Mouse (Mus musculus) heart, adult 2 months (tissue): ENCODE results near the gene Ror2. TPM values are rescaled to one million over a fixed set of nuclear protein-coding genes. Genes with fewer than 3 reads are reported as not detected.
A peak's percentile ranks its signal among the peaks of the same experiment; 100 is the strongest.

Source experiments
- DNase-seq, 2 experiments: peaks; one replicate each; pipeline ENCODE4 v3.0.0; 2021
- H3K27ac ChIP-seq: fragments of 200-600 bp; 2 replicates; pipeline ENCODE4 v1.8.1; 2022
- H3K27me3 ChIP-seq: fragments of 200-500 bp; 2 replicates; pipeline ENCODE4 v1.6.1; 2012; ENCODE audit warnings: mild to moderate bottlenecking, low read length, inconsistent platforms, mixed read lengths; ENCODE audit not compliant: control insufficient read depth, insufficient read depth
- H3K36me3 ChIP-seq: fragments of 200-500 bp; 2 replicates; pipeline ENCODE4 v1.6.1; 2012; ENCODE audit warnings: low read length, inconsistent platforms; ENCODE audit not compliant: control insufficient read depth, insufficient read depth
- H3K4me1 ChIP-seq: fragments of 200-500 bp; 2 replicates; pipeline ENCODE4 v1.6.1; 2011; ENCODE audit warnings: low read length; ENCODE audit not compliant: control insufficient read depth, insufficient read depth
- H3K4me3 ChIP-seq: fragments of 200-600 bp; 2 replicates; pipeline ENCODE4 v1.8.1; 2022
- H3K79me2 ChIP-seq: fragments of 200-500 bp; replicated peaks from 2 replicates; pipeline ENCODE4 v1.6.1; 2012; ENCODE audit warnings: mild to moderate bottlenecking, inconsistent platforms, low read length, moderate library complexity, mixed read lengths; ENCODE audit not compliant: control insufficient read depth, insufficient read depth
- H3K9ac ChIP-seq: fragments of 200-500 bp; 2 replicates; pipeline ENCODE4 v1.6.1; 2012; ENCODE audit warnings: low read depth, mild to moderate bottlenecking, control low read depth, inconsistent platforms, low read length, mixed read lengths
- CTCF ChIP-seq: fragments of 200-600 bp; IDR thresholded peaks from 2 replicates; pipeline ENCODE4 v1.8.1; 2022; ENCODE audit warnings: antibody characterized with exemption, mild to moderate bottlenecking, moderate library complexity
- EP300 ChIP-seq: fragments of 200-500 bp; IDR thresholded peaks from 2 replicates; pipeline ENCODE4 v1.6.1; 2011; ENCODE audit warnings: low read depth, low read length, control low read depth; ENCODE audit not compliant: insufficient read depth
- POLR2A ChIP-seq: fragments of 200-500 bp; IDR thresholded peaks from 2 replicates; pipeline ENCODE4 v1.6.1; 2011; ENCODE audit warnings: mild to moderate bottlenecking, low read depth, low read length, control low read depth; ENCODE audit not compliant: insufficient read depth
- WGBS: fragments of 180-500 bp; shearing (Covaris S2); methylation state at CpG from one replicate; pipeline ENCODE4 v1.1.7; 2018; 5-methylcytosine and 5-hydroxymethylcytosine counted together
- intact Hi-C: fragments of 180-260 bp; cut with DNase I; formaldehyde crosslinking; loops from one replicate; pipeline ENCODE4 v1.15.1; 2025
- polyA plus RNA-seq: library from polyadenylated mRNA; depleted of rRNA; stranded (reverse); fragments of >200 nt; gene quantifications from 2 replicates; pipeline ENCODE4 v1.2.3, GENCODE M21; 2012
- total RNA-seq, 2 experiments: library from RNA; stranded (reverse); gene quantifications; 2 replicates each; pipeline ENCODE4 v1.2.3; 2021

Ror2 gene
- total and polyA plus RNA-seq, 3 experiments = 1.1 to 1.9 (median 1.5) TPM

DNA sequence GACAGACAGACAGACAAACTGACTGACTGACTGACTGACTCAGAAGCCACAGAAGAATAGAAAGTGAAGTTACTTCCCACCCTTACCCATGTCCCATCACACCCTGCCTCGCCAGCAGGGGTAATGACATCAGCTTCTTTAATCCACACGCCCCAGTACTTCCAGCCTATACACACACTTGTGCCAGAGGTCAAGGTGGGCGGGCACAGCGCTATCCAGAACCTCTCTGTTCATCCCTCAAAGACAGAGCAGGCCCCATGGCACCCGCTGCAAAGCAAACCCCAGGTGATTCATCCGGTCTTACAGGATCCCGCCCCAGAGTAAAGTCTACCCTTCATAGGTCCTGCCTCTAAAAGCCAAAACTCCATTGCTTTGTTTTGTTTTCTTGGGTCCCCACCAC, 53.5 kb downstream of the Ror2 start:
- no peak for TF ChIP-seq EP300
- no peak for TF ChIP-seq POLR2A
- no peak for TF ChIP-seq CTCF
- DNase-seq = no peak
- intact Hi-C loops = no loop called here
- H3K4me3 ChIP-seq = no peak overlapping the region
- H3K27me3 ChIP-seq = no peaks in the 10 kb centered on the region
- no peak overlapping the region for H3K9ac ChIP-seq
- H3K36me3 ChIP-seq = no peaks in the 10 kb centered on the region
- WGBS = 74% methylated on average over 7 of the region's 7 CpGs
- no peaks in the 10 kb centered on the region for H3K79me2 ChIP-seq
- no peak overlapping the region for H3K27ac ChIP-seq
- peaks cover 1% of the 10 kb centered on the region; the same call in 1 of the 2 replicates for H3K4me1 ChIP-seq

DNA sequence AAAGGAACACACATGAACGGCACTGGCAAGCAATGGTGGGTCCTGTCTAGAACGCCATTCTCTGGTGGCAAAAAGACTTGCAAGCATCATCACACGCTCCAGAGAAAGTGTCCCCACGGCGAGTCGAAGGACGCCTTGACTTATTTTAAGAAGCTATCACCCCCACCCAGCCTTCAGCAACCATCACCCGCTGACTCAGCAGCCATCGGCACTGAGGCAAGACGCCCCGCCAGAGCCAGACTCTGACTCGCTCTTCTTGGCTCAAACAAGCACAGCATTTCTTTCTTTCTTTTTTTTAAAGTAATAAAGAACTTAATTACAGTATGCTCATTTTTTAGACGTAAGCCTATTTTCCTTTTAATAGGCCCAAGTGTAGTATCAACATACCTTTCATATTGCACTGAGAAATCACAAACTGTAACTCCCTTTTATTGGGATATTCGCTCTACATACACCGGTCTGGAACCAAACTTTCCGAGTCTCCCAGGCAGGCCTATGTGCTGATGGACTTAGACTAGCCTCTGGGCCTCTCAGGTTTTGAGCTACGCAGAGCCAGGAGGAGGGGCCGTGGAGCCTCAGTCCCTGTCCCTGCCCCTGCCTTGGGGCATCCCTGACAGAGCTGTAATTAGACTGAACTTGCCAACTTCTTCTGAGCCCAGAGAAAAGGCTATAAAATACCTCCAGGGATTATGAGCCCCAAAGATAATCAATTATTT, 55.3 kb downstream of the Ror2 start:
- TF ChIP-seq POLR2A (no peak), EP300 (no peak), CTCF (no peak)
- Histone ChIP-seq H3K4me1 (peaks cover 1% of the 10 kb centered on the region; the same call in 1 of the 2 replicates), H3K4me3 (no peak overlapping the region), H3K9ac (no peak overlapping the region), H3K27ac (no peak overlapping the region), H3K79me2 (no peaks in the 10 kb centered on the region), H3K27me3 (no peaks in the 10 kb centered on the region), H3K36me3 (no peaks in the 10 kb centered on the region)
- intact Hi-C loops = no loop called here
- 79% methylated on average over 18 of the region's 18 CpGs for WGBS
- peak; percentile 30 to 39 for DNase-seq

- no peaks in the 10 kb centered on the region for H3K36me3 ChIP-seq
- no peak overlapping the region for H3K9ac ChIP-seq
- H3K79me2 ChIP-seq = no peaks in the 10 kb centered on the region
- intact Hi-C loops = no loop called here
- TF ChIP-seq POLR2A (no peak), EP300 (no peak), CTCF (no peak)
- no peaks in the 10 kb centered on the region; the same call in 1 of the 2 replicates for H3K4me1 ChIP-seq
- H3K27me3 ChIP-seq = no peaks in the 10 kb centered on the region
- H3K27ac ChIP-seq = no peak overlapping the region
- 76% methylated on average over 6 of the region's 6 CpGs for WGBS
- no peak for DNase-seq
- no peak overlapping the region for H3K4me3 ChIP-seq
Measured at GRCm38 (mm10) chr13:53227019-53227418, 58.9 kb downstream of the Ror2 start.

DNA sequence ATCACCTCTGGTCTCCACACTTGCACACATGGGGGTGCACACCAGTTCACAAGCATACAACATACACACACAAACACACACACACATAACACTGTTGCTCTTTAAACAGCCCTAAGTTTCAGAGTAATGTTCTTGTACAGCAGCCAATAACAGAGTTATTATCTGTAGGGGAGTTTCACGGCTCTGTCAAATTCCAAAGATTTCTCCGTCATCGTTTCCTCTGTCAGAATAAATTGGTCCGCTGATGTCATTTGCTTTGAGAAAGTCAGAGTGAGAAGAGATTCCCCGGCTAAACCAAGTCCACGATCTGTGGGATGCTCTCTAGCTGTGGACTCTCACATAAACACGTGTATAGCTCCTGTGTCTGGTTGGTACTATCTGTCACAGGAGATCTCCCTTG, 59.5 kb downstream of the Ror2 start:
- WGBS = 18% methylated on average over 7 of the region's 7 CpGs
- Histone ChIP-seq H3K4me3 (no peak overlapping the region), H3K27me3 (no peaks in the 10 kb centered on the region), H3K9ac (no peak overlapping the region), H3K79me2 (no peaks in the 10 kb centered on the region), H3K36me3 (no peaks in the 10 kb centered on the region), H3K4me1 (no peaks in the 10 kb centered on the region; the same call in 1 of the 2 replicates), H3K27ac (no peak overlapping the region)
- no peak for DNase-seq
- intact Hi-C loops = no loop called here
- no peak for TF ChIP-seq CTCF
- TF ChIP-seq EP300 = no peak
- TF ChIP-seq POLR2A = no peak

DNA sequence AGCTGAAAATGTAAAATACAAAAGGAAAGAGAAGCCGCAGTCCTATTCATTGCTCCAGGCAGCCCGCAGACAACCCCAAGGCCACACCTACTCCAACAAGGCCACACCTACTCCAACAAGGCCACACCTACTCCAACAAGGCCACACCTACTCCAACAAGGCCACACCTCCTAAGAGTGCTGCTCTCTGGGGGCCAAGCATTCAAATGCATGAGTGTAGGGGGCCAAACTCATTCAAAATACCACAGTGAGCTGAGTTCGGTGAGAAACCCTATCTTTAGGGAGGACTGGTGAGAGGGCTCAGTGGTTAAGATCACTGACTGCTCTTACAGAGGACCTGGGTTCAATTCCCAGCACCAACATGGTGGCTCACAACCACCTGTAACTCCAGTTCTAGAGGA, 60.0 kb downstream of the Ror2 start:
- no peak for DNase-seq
- Histone ChIP-seq H3K36me3 (no peaks in the 10 kb centered on the region), H3K4me1 (no peaks in the 10 kb centered on the region; the same call in 1 of the 2 replicates), H3K4me3 (no peak overlapping the region), H3K27ac (no peak overlapping the region), H3K9ac (no peak overlapping the region), H3K27me3 (no peaks in the 10 kb centered on the region), H3K79me2 (no peaks in the 10 kb centered on the region)
- intact Hi-C loops = no loop called here
- WGBS = 95% methylated on average over 3 of the region's 3 CpGs
- TF ChIP-seq EP300 = no peak
- TF ChIP-seq CTCF = no peak
- TF ChIP-seq POLR2A = no peak

DNA sequence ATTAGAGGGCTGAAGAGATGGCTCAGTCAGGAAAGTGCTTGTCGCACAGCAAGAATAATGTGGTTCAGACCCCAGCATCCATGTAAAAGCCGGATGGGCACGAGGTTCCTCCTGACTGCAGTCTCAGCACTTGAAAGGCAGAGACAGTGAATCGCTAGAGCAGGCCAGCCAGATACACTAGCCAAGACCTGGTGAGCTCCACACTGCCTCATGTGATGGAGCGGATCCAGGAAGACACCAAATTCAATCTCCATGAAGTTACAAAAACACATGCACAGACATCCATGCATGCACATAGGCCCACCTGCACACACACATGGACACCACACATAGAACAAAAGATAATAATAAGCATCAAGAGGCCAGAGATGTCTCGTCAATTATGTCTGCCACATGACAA, 64.7 kb downstream of the Ror2 start:
- Histone ChIP-seq H3K4me1 (no peaks in the 10 kb centered on the region), H3K27me3 (no peaks in the 10 kb centered on the region), H3K27ac (no peak overlapping the region), H3K79me2 (no peaks in the 10 kb centered on the region), H3K4me3 (no peak overlapping the region), H3K9ac (no peak overlapping the region), H3K36me3 (no peaks in the 10 kb centered on the region)
- no peak for TF ChIP-seq CTCF
- no peak for TF ChIP-seq EP300
- no peak for TF ChIP-seq POLR2A
- DNase-seq = no peak
- intact Hi-C loops = no loop called here
- 88% methylated on average over 6 of the region's 6 CpGs for WGBS
